In genomic region chr10:12433161-12433560, GRCm38 (mm10) we compare ENCODE assay signal across 17 mouse cellular contexts.
"Had no signal": no experiment of that assay in that cellular context is flagged by ENCODE, and none has a peak within 500 bp of the region (broad histone marks: within the 10 kb centered on the region; RNA-seq: fewer than 3 reads in every experiment).

No protein-coding gene starts in this region.

- H3K36me3 ChIP-seq: lung, embryonic 15.5 days; midbrain, embryonic 13.5 days; midbrain, embryonic 15.5 days; neural tube, embryonic 12.5 days; stomach, embryonic 15.5 days had no signal

- DNase-seq: lung, adult 2 months; lung, postnatal 14 days; lung, postnatal 36 days; right cerebral cortex, postnatal 14 days; thymus, adult 2 months; thymus, postnatal 25 days; thymus, postnatal 4 days had no signal

- H3K27ac ChIP-seq: lung, embryonic 15.5 days; macrophage; midbrain, embryonic 13.5 days; midbrain, embryonic 15.5 days; neural tube, embryonic 12.5 days; stomach, embryonic 15.5 days; stomach, postnatal 0 days had no signal

- H3K9me3 ChIP-seq: lung, embryonic 15.5 days; megakaryocyte, embryonic 14.5 days; midbrain, embryonic 13.5 days; midbrain, embryonic 15.5 days; neural tube, embryonic 12.5 days; stomach, embryonic 15.5 days had no signal

- ATAC-seq: lung, postnatal 0 days; midbrain, embryonic 13.5 days; midbrain, embryonic 15.5 days had no signal

- H3K4me2 ChIP-seq: lung, embryonic 15.5 days; midbrain, embryonic 11.5 days; midbrain, embryonic 13.5 days; midbrain, embryonic 15.5 days; neural tube, embryonic 12.5 days; stomach, embryonic 15.5 days had no signal

- H3K4me1 ChIP-seq: lung, embryonic 15.5 days; midbrain, embryonic 13.5 days; midbrain, embryonic 15.5 days; neural tube, embryonic 12.5 days; stomach, embryonic 15.5 days had no signal

- H3K27me3 ChIP-seq: lung, embryonic 15.5 days; megakaryocyte, embryonic 14.5 days; midbrain, embryonic 13.5 days; midbrain, embryonic 15.5 days; neural tube, embryonic 12.5 days; stomach, embryonic 15.5 days had no signal

- H3K4me3 ChIP-seq: lung, embryonic 15.5 days; megakaryocyte, embryonic 14.5 days; midbrain, embryonic 13.5 days; midbrain, embryonic 15.5 days; neural tube, embryonic 12.5 days; stomach, embryonic 15.5 days had no signal

- H3K9ac ChIP-seq: lung, embryonic 15.5 days; midbrain, embryonic 13.5 days; midbrain, embryonic 15.5 days; neural tube, embryonic 12.5 days; stomach, embryonic 15.5 days had no signal
